In the genomic region with DNA sequence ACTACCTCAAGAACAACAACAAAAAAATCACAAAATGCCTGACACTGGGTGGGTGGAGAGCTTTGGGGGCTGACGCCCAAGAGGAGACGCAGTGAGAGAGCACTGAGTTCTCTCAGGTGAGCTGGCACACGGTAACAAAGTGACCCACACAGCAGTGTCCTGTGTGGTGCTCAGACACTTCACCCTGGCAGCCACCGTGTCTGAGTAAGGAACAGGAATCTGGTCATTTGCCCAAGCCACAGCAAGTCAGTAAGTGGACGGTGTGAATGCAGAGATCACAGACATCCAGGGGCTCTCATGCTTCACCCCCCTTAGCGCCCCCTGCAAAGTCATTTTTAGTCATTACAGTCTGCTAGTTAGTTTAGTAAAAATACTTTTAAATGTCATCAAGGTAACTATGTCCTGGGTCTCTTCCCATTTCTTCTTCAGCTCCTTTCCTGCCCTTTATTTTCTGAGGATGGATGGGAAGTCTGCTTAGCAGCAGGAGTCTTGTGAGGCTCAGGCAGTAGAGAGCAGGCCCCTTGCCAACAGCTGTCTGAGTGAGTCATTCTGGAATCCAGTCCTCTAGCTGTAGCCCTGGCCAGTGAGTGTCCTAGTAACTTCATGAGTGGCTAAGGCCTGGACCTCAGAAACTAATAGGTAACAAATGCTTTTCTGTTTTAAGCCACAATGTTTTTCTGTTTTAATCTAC, we compare ENCODE assay signal across 9 mouse cellular contexts. TPM values are rescaled to one million over a fixed set of nuclear protein-coding genes. Genes with fewer than 3 reads are reported as not detected.
A peak's percentile ranks its signal among the peaks of the same experiment; 100 is the strongest.
DNase-seq lines count a peak whose midpoint lies in the region; ATAC-seq and TF ChIP-seq lines count a peak whose summit lies in the region.
"Had no signal": no experiment of that assay in that cellular context is flagged by ENCODE, and none has a peak within 500 bp of the region (broad histone marks: within the 10 kb centered on the region; RNA-seq: fewer than 3 reads in every experiment).

No protein-coding gene starts in this region.

- 86% methylated on average over 6 of the region's 6 CpGs for WGBS in liver, adult 2 months

- H3K27me3 ChIP-seq in liver, adult 2 months (ENCODE audit: control insufficient read depth, insufficient read depth, low read length), result no peaks in the 10 kb centered on the region
- H3K27me3 ChIP-seq: neural tube, embryonic 13.5 days had no signal

- ATAC-seq in erythroid progenitor cell, adult 5-6 weeks (replicated peaks; ENCODE audit: low FRiP score, poor library complexity, severe bottlenecking), result peak; percentile 48; the same call in 1 of the 2 replicates
- no peak for ATAC-seq in granulocyte monocyte progenitor cell, adult 5-6 weeks (replicated peaks; ENCODE audit: poor library complexity, severe bottlenecking)

- peak; percentile 21 to 39 for DNase-seq in layer of hippocampus, postnatal 10 days (ENCODE audit: low spot score in 2 of 2)
- DNase-seq in layer of hippocampus, postnatal 36 days, result no peak
- DNase-seq in adrenal gland, postnatal 10 days, result peak; percentile 77
- DNase-seq in liver, adult 2 months (ENCODE audit: extremely low read depth, low read depth, low spot score), result peak; percentile 76
- peak; percentile 32 to 64 for DNase-seq in urinary bladder, postnatal 36 days (ENCODE audit: low spot score in 2 of 2)
- DNase-seq in left cerebral cortex, adult 11 months (ENCODE audit: low spot score), result no peak

- no peak overlapping the region for H3K4me3 ChIP-seq in liver, adult 2 months (ENCODE audit: insufficient read depth, low read depth, low read length)
- H3K4me3 ChIP-seq: neural tube, embryonic 13.5 days had no signal

- peaks cover 1% of the 10 kb centered on the region; the same call in 1 of the 2 replicates for H3K4me1 ChIP-seq in liver, adult 2 months (ENCODE audit: control insufficient read depth, insufficient read depth, low read length)
- H3K4me1 ChIP-seq: neural tube, embryonic 13.5 days had no signal

- TF ChIP-seq CTCF in liver, adult 2 months (IDR thresholded peaks at IDR 0.05; ENCODE audit: low read depth, low read length), result no peak

- H3K27ac ChIP-seq in liver, adult 2 months (replicated peaks; ENCODE audit: insufficient read depth, low read depth, low read length), result no peak overlapping the region
- H3K27ac ChIP-seq: neural tube, embryonic 13.5 days had no signal

- TF ChIP-seq POLR2A in liver, adult 2 months (IDR thresholded peaks at IDR 0.05; ENCODE audit: extremely low read depth, insufficient read depth, low read length), result no peak

- no peaks in the 10 kb centered on the region for H3K79me2 ChIP-seq in liver, adult 2 months (ENCODE audit: control insufficient read depth, insufficient read depth, low read length)

- H3K9ac ChIP-seq in liver, adult 2 months (ENCODE audit: low read depth, low read length), result no peak overlapping the region
- H3K9ac ChIP-seq: neural tube, embryonic 13.5 days had no signal

- H3K36me3 ChIP-seq in liver, adult 2 months (ENCODE audit: control insufficient read depth, insufficient read depth, low read length), result peaks cover 6% of the 10 kb centered on the region; the same call in 1 of the 2 replicates

RNA-seq across cellular contexts. Expression of gene Hectd1, which starts 53.4 kb away (rescaled TPM):
- total RNA-seq in layer of hippocampus, postnatal 10 days (2021), result 10 to 100 TPM; 87.0 to 87.2 TPM
- 10 to 100 TPM; 84.0 to 85.7 TPM for total RNA-seq in layer of hippocampus, postnatal 36 days (2021)
- total RNA-seq in adrenal gland, postnatal 10 days (2021), result 10 to 100 TPM; 80.1 to 89.3 TPM
- 83.3 and 96.0 TPM in 2 replicates for total RNA-seq in erythroid progenitor cell, adult 5-6 weeks (2015; ENCODE audit: low replicate concordance)
- total RNA-seq in erythroid progenitor cell, adult 5-6 weeks (2017; ENCODE audit: low replicate concordance), result 139 and 142 TPM in 2 replicates
- total RNA-seq in liver, adult 2 months (2014; rRNA removed), result 96.1 and 102 TPM in 2 replicates
- polyA plus RNA-seq in liver, adult 2 months (2012; rRNA removed), result 12.1 and 15.1 TPM in 2 replicates
- 51.0 and 52.9 TPM in 2 replicates for total RNA-seq in granulocyte monocyte progenitor cell, adult 5-6 weeks (2014; fragmentation: Nextera tagmentation)
- 89.7 and 96.3 TPM in 2 replicates for total RNA-seq in granulocyte monocyte progenitor cell, adult 5-6 weeks (2017)

Comparison
In these comparisons a context has a peak if more than half of its experiments do, and no peak if none do; other contexts are left out.
1. DNase-seq: peak in layer of hippocampus, postnatal 10 days (2 of 2), adrenal gland, postnatal 10 days (single experiment), liver, adult 2 months (single experiment) and urinary bladder, postnatal 36 days (2 of 2); none in layer of hippocampus, postnatal 36 days (0 of 2) and left cerebral cortex, adult 11 months (single experiment).